Mouse (Mus musculus): ENCODE measurements around the gene Tmem72.
A peak's percentile ranks its signal among the peaks of the same experiment; 100 is the strongest.

The Tmem72 gene

GRCm38 (mm10) chr6:116716666-116717065, at the start of gene Tmem72:
Tmem72 (minus strand) TSS chr6:116716913.
- DNase-seq (ENCODE audit: low read depth, low spot score) = peak; percentile 10

- DNase-seq (ENCODE audit: low read depth, low spot score) = no peak
These were observed 47.8 kb upstream of the Tmem72 start for GRCm38 (mm10) chr6:116764524-116764923.

- no peak for DNase-seq (ENCODE audit: low read depth, low spot score)
These were observed 45.6 kb upstream of the Tmem72 start for GRCm38 (mm10) chr6:116762333-116762732.

- DNase-seq (ENCODE audit: low read depth, low spot score) = no peak
These were observed 43.5 kb upstream of the Tmem72 start for GRCm38 (mm10) chr6:116760181-116760580.

GRCm38 (mm10) chr6:116756364-116756763, 39.7 kb upstream of the Tmem72 start:
- DNase-seq (ENCODE audit: low read depth, low spot score) = peak; percentile 40

GRCm38 (mm10) chr6:116738046-116738445, 21.3 kb upstream of the Tmem72 start:
- DNase-seq (ENCODE audit: low read depth, low spot score) = no peak

- DNase-seq (ENCODE audit: low read depth, low spot score) = no peak
These were observed 18.6 kb upstream of the Tmem72 start for GRCm38 (mm10) chr6:116735361-116735760.

- DNase-seq (ENCODE audit: low read depth, low spot score) = no peak
These were observed 16.9 kb upstream of the Tmem72 start for GRCm38 (mm10) chr6:116733577-116733976.

GRCm38 (mm10) chr6:116724489-116725160, 7.9 kb upstream of the Tmem72 start:
- DNase-seq (ENCODE audit: low read depth, low spot score) = no peak

GRCm38 (mm10) chr6:116718920-116719319, 2.2 kb upstream of the Tmem72 start:
- DNase-seq (ENCODE audit: low read depth, low spot score) = no peak

- peak; percentile 55 for DNase-seq (ENCODE audit: low read depth, low spot score)
These were observed 1.6 kb upstream of the Tmem72 start for GRCm38 (mm10) chr6:116718361-116718760.

GRCm38 (mm10) chr6:116717851-116718250, 1.1 kb upstream of the Tmem72 start:
- peak; percentile 5 for DNase-seq (ENCODE audit: low read depth, low spot score)

GRCm38 (mm10) chr6:116715166-116715565, 1.5 kb downstream of the Tmem72 start:
- DNase-seq (ENCODE audit: low read depth, low spot score) = peak; percentile 52

GRCm38 (mm10) chr6:116714576-116714975, 2.1 kb downstream of the Tmem72 start:
- DNase-seq (ENCODE audit: low read depth, low spot score) = no peak

- no peak for DNase-seq (ENCODE audit: low read depth, low spot score)
These were observed 2.7 kb downstream of the Tmem72 start for GRCm38 (mm10) chr6:116713966-116714365.

- DNase-seq (ENCODE audit: low read depth, low spot score) = no peak
These were observed 4.2 kb downstream of the Tmem72 start for GRCm38 (mm10) chr6:116712503-116712902.

GRCm38 (mm10) chr6:116712062-116712461, 4.7 kb downstream of the Tmem72 start:
- no peak for DNase-seq (ENCODE audit: low read depth, low spot score)

GRCm38 (mm10) chr6:116704320-116704719, 12.4 kb downstream of the Tmem72 start:
- no peak for DNase-seq (ENCODE audit: low read depth, low spot score)

GRCm38 (mm10) chr6:116700821-116701220, 15.9 kb downstream of the Tmem72 start:
- DNase-seq (ENCODE audit: low read depth, low spot score) = no peak

- no peak for DNase-seq (ENCODE audit: low read depth, low spot score)
These were observed 18.8 kb downstream of the Tmem72 start for GRCm38 (mm10) chr6:116697896-116698425.

- peak; percentile 59 for DNase-seq (ENCODE audit: low read depth, low spot score)
These were observed 19.3 kb downstream of the Tmem72 start for GRCm38 (mm10) chr6:116697413-116697812.

- DNase-seq (ENCODE audit: low read depth, low spot score) = no peak
These were observed 22.4 kb downstream of the Tmem72 start for GRCm38 (mm10) chr6:116694346-116694745.

- no peak for DNase-seq (ENCODE audit: low read depth, low spot score)
These were observed 23.1 kb downstream of the Tmem72 start for GRCm38 (mm10) chr6:116693639-116694038.

Data from R1 (cell line).